Mouse (Mus musculus): ENCODE data around the gene Uroc1.

DNA sequence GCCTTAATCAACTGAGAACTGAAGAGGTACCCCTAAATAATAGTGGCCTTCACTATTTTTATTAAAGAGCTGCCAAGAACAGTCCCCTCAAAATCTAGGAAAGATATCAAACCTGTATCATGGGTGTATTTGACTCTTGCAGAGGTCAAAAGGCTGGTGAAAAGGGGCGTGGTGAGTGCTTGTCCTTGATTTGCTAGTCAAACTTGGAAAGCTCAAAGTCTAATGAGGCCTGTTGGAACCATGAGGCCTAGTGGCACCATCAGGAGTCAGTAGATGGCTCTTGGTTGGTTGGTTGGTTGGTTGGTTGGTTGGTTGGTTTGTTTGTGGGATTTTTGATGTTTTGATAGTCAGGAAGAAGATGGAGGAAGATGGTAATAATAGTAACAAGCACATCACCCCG, 62.7 kb downstream of the Uroc1 start:
- no peak for TF ChIP-seq POLR2A (IDR thresholded peaks at IDR 0.05; ENCODE audit: low read depth, low read length)
- TF ChIP-seq CTCF (IDR thresholded peaks at IDR 0.05; ENCODE audit: borderline replicate concordance, insufficient read depth, low read length): no peak
